Mouse (Mus musculus) MEL (cell line): ENCODE measurements around the gene Pold1. TPM values are rescaled to one million over a fixed set of nuclear protein-coding genes. Genes with fewer than 3 reads are reported as not detected.

ENCODE experiments used
- DNase-seq: peaks from one replicate; pipeline ENCODE4 v3.0.0; 2011; ENCODE audit warnings: low read depth, low spot score
- H3K27ac ChIP-seq: 2 replicates; pipeline ENCODE4 v1.5.1; 2012; ENCODE audit warnings: low read depth, mild to moderate bottlenecking, control low read depth, low read length, moderate library complexity; ENCODE audit not compliant: control insufficient read depth
- H3K27me3 ChIP-seq, 2 experiments: fragments of 150-350 bp in 1 of 2; sonication (generic) in 1 of 2; 2 replicates each; pipeline ENCODE4 v1.6.1; 2012; ENCODE audit warnings: low read length in 2 of 2, mild to moderate bottlenecking in 2 of 2, improper control_type of control experiment in 1 of 2, moderate library complexity in 1 of 2; ENCODE audit not compliant: insufficient read depth in 2 of 2, control insufficient read depth in 1 of 2
- H3K36me3 ChIP-seq, 2 experiments: 2 replicates each; pipeline ENCODE4 v1.6.1; 2012 to 2014; ENCODE audit warnings: low read length in 2 of 2, improper control_type of control experiment in 1 of 2, inconsistent platforms in 1 of 2, mild to moderate bottlenecking in 1 of 2; ENCODE audit not compliant: insufficient read depth in 2 of 2, control insufficient read depth in 1 of 2
- H3K4me1 ChIP-seq, 2 experiments: fragments of 150-350 bp in 1 of 2; sonication (generic) in 1 of 2; 2 replicates each; pipeline ENCODE4 v1.6.1; 2012; ENCODE audit warnings: low read length in 2 of 2, improper control_type of control experiment in 1 of 2, mild to moderate bottlenecking in 1 of 2; ENCODE audit not compliant: insufficient read depth in 2 of 2, control insufficient read depth in 1 of 2
- H3K4me3 ChIP-seq, 2 experiments: fragments of 150-350 bp in 1 of 2; sonication (generic) in 1 of 2; 2 replicates each; pipeline ENCODE4 v1.5.1; 2012; ENCODE audit warnings: low read depth in 2 of 2, low read length in 2 of 2, mild to moderate bottlenecking in 2 of 2, moderate library complexity in 2 of 2, control low read depth in 1 of 2, improper control_type of control experiment in 1 of 2; ENCODE audit not compliant: control insufficient read depth in 1 of 2, insufficient read depth in 1 of 2
- H3K79me2 ChIP-seq: 2 replicates; pipeline ENCODE4 v1.6.1; 2012; ENCODE audit warnings: mild to moderate bottlenecking, low read length, moderate library complexity; ENCODE audit not compliant: control insufficient read depth, poor library complexity, insufficient read depth
- H3K9ac ChIP-seq: 2 replicates; pipeline ENCODE4 v1.6.1; 2012; ENCODE audit warnings: low read depth, mild to moderate bottlenecking, control low read depth, low read length, moderate library complexity; ENCODE audit not compliant: control insufficient read depth, poor library complexity, severe bottlenecking
- H3K9me3 ChIP-seq: fragments of 150-350 bp; sonication (generic); replicated peaks from 2 replicates; pipeline ENCODE4 v1.6.1; 2012; ENCODE audit warnings: mild to moderate bottlenecking, low read length, improper control_type of control experiment, moderate library complexity; ENCODE audit not compliant: insufficient read depth
- CHD1 ChIP-seq: IDR thresholded peaks from 2 replicates; pipeline ENCODE4 v1.6.1; 2012; ENCODE audit warnings: low read depth, mild to moderate bottlenecking, inconsistent platforms, low read length, improper control_type of control experiment
- CTCF ChIP-seq, 3 experiments: IDR thresholded peaks in 2 of 3; conservative IDR thresholded peaks in 1 of 3; 2 replicates each; pipeline ENCODE4 v1.5.1; 2011 to 2012; ENCODE audit warnings: low read length in 3 of 3, low read depth in 2 of 3, mild to moderate bottlenecking in 2 of 3, improper control_type of control experiment in 1 of 3, inconsistent platforms in 1 of 3, mixed read lengths in 1 of 3, moderate library complexity in 1 of 3; ENCODE audit not compliant: control insufficient read depth in 1 of 3, insufficient read depth in 1 of 3, poor library complexity in 1 of 3, severe bottlenecking in 1 of 3
- ELF1 ChIP-seq: IDR thresholded peaks from 2 replicates; pipeline ENCODE4 v1.6.1; 2014; ENCODE audit warnings: low read depth, mild to moderate bottlenecking, inconsistent platforms, low read length, improper control_type of control experiment, moderate library complexity
- GATA1 ChIP-seq: IDR thresholded peaks from 2 replicates; pipeline ENCODE4 v1.6.1; 2011; ENCODE audit warnings: low read depth, low read length, improper control_type of control experiment
- JUND ChIP-seq: IDR thresholded peaks from 2 replicates; pipeline ENCODE4 v1.6.1; 2011; ENCODE audit warnings: low read depth, mild to moderate bottlenecking, improper control_type of control experiment, low read length
- KAT2A ChIP-seq: conservative IDR thresholded peaks from 2 replicates; pipeline ENCODE4 v1.6.1; 2012; ENCODE audit warnings: low read depth, low read length, improper control_type of control experiment, inconsistent platforms
- MYB ChIP-seq: IDR thresholded peaks from 2 replicates; pipeline ENCODE4 v1.6.1; 2011; ENCODE audit warnings: mild to moderate bottlenecking, low read depth, low read length, improper control_type of control experiment
- MYC ChIP-seq: IDR thresholded peaks from 2 replicates; pipeline ENCODE4 v1.6.1; 2011; ENCODE audit warnings: low read depth, mild to moderate bottlenecking, low read length, improper control_type of control experiment, moderate library complexity
- NRF1 ChIP-seq: IDR thresholded peaks from 2 replicates; pipeline ENCODE4 v1.6.1; 2014; ENCODE audit warnings: low read depth, mild to moderate bottlenecking, inconsistent platforms, low read length, improper control_type of control experiment, moderate library complexity; ENCODE audit not compliant: poor library complexity, insufficient read depth, severe bottlenecking
- POLR2AphosphoS5 ChIP-seq: IDR thresholded peaks from 2 replicates; pipeline ENCODE4 v1.6.1; 2012; ENCODE audit warnings: low read depth, borderline replicate concordance, mild to moderate bottlenecking, inconsistent platforms, low read length, moderate library complexity, mixed read lengths
- RCOR1 ChIP-seq: IDR thresholded peaks from 2 replicates; pipeline ENCODE4 v1.6.1; 2012; ENCODE audit warnings: low read depth, mild to moderate bottlenecking, inconsistent platforms, low read length, improper control_type of control experiment
- TBP ChIP-seq: IDR thresholded peaks from 2 replicates; pipeline ENCODE4 v1.8.0; 2011; ENCODE audit warnings: low read depth, low read length, improper control_type of control experiment
- TCF12 ChIP-seq: IDR thresholded peaks from 2 replicates; pipeline ENCODE4 v1.6.1; 2014; ENCODE audit warnings: low read depth, mild to moderate bottlenecking, inconsistent platforms, low read length, improper control_type of control experiment, moderate library complexity
- UBTF ChIP-seq: IDR thresholded peaks from 2 replicates; pipeline ENCODE4 v1.6.1; 2012; ENCODE audit warnings: low read depth, mild to moderate bottlenecking, inconsistent platforms, low read length, improper control_type of control experiment, moderate library complexity, borderline replicate concordance; ENCODE audit not compliant: insufficient read depth
- USF2 ChIP-seq, 2 experiments: IDR thresholded peaks; 2 replicates each; pipeline ENCODE4 v1.6.1; 2011 to 2012; ENCODE audit warnings: improper control_type of control experiment in 2 of 2, low read length in 2 of 2, borderline replicate concordance in 1 of 2, inconsistent platforms in 1 of 2, low read depth in 1 of 2, mild to moderate bottlenecking in 1 of 2; ENCODE audit not compliant: insufficient read depth in 1 of 2
- ZC3H11A ChIP-seq: IDR thresholded peaks from 2 replicates; pipeline ENCODE4 v1.6.1; 2012; ENCODE audit warnings: low read depth, mild to moderate bottlenecking, inconsistent platforms, low read length, improper control_type of control experiment
- ZKSCAN1 ChIP-seq: IDR thresholded peaks from 2 replicates; pipeline ENCODE4 v1.6.1; 2012; ENCODE audit warnings: low read depth, mild to moderate bottlenecking, inconsistent platforms, low read length, improper control_type of control experiment, moderate library complexity
- ZMIZ1 ChIP-seq: IDR thresholded peaks from 2 replicates; pipeline ENCODE4 v1.6.1; 2012; ENCODE audit warnings: low read depth, mild to moderate bottlenecking, inconsistent platforms, low read length, improper control_type of control experiment, moderate library complexity
- polyA plus RNA-seq, 2 experiments: library from polyadenylated mRNA; stranded (reverse) in 1 of 2; unstranded in 1 of 2; fragments of >175 nt in 1 of 2; fragments of >200 nt in 1 of 2; gene quantifications; 2 replicates each; pipeline versions ENCODE4 v1.2.1 to v1.2.4; 2012; ENCODE audit warnings: low replicate concordance in 2 of 2, low read depth in 1 of 2; ENCODE audit not compliant: insufficient read length in 2 of 2, insufficient read depth in 1 of 2, missing spikeins in 1 of 2
- total RNA-seq: library from RNA; depleted of rRNA; stranded (reverse); fragments of 300-350 nt; gene quantifications from 2 replicates; pipeline ENCODE4 v1.2.3, GENCODE M21; 2012

The Pold1 gene
- total and polyA plus RNA-seq, 3 experiments: 87.8 to 104 TPM; not detected in 1

- no peak for TF ChIP-seq ZMIZ1
- no peak for TF ChIP-seq ZKSCAN1
- no peak overlapping the region for H3K4me3 ChIP-seq
- no peak overlapping the region for H3K9ac ChIP-seq
- no peaks in the 10 kb centered on the region for H3K9me3 ChIP-seq
- H3K4me1 ChIP-seq: 0 out of 4 replicates have a peak, but pooled peaks cover 0 to 3% of the 10 kb centered on the region in 2 experiments
- no peak for DNase-seq
- H3K27me3 ChIP-seq: no peaks in the 10 kb centered on the region
- H3K27ac ChIP-seq: no peak overlapping the region
- no peaks in the 10 kb centered on the region for H3K79me2 ChIP-seq
- no peaks in the 10 kb centered on the region for H3K36me3 ChIP-seq
Measured at GRCm38 (mm10) chr7:44584921-44585320, 36.3 kb upstream of the Pold1 start.

GRCm38 (mm10) chr7:44584265-44584804 lies 35.7 kb upstream of the Pold1 start:
- Histone ChIP-seq H3K4me1 (0 out of 4 replicates have a peak, but pooled peaks cover 0 to 3% of the 10 kb centered on the region in 2 experiments), H3K36me3 (no peaks in the 10 kb centered on the region), H3K27ac (no peak overlapping the region), H3K27me3 (no peaks in the 10 kb centered on the region), H3K9me3 (no peaks in the 10 kb centered on the region), H3K9ac (no peak overlapping the region), H3K4me3 (no peak overlapping the region), H3K79me2 (no peaks in the 10 kb centered on the region)
- TF ChIP-seq MYB: no peak
- no peak for TF ChIP-seq MYC
- TF ChIP-seq USF2 (IDR thresholded peaks at IDR 0.05; ENCODE audit: borderline replicate concordance in 1 of 2, insufficient read depth in 1 of 2, low read depth in 1 of 2, low read length in 2 of 2): no peak
- no peak for TF ChIP-seq JUND
- no peak for TF ChIP-seq TCF12
- no peak for TF ChIP-seq POLR2AphosphoS5
- TF ChIP-seq TBP: no peak
- no peak for TF ChIP-seq NRF1
- TF ChIP-seq ZMIZ1: no peak
- no peak for TF ChIP-seq CHD1
- no peak for TF ChIP-seq CTCF (IDR thresholded peaks at IDR 0.05 in 2 of 3, conservative IDR thresholded peaks at IDR 0.05 in 1 of 3; ENCODE audit: control insufficient read depth in 1 of 3, insufficient read depth in 1 of 3, low read depth in 2 of 3, low read length in 3 of 3, poor library complexity in 1 of 3, severe bottlenecking in 1 of 3)
- no peak for TF ChIP-seq ZC3H11A
- TF ChIP-seq GATA1: no peak
- TF ChIP-seq RCOR1: no peak
- no peak for TF ChIP-seq KAT2A
- no peak for TF ChIP-seq UBTF
- TF ChIP-seq ELF1: no peak
- no peak for DNase-seq
